Mouse (Mus musculus) layer of hippocampus, postnatal 36 days (tissue): ENCODE results near the gene Bmp7. TPM values are rescaled to one million over a fixed set of nuclear protein-coding genes. Genes with fewer than 3 reads are reported as not detected.
A peak's percentile ranks its signal among the peaks of the same experiment; 100 is the strongest.

Experiments
- DNase-seq, 2 experiments: peaks; one replicate each; pipeline ENCODE4 v3.0.0; 2022
- total RNA-seq, 2 experiments: library from RNA; stranded (reverse); gene quantifications; 2 replicates each; pipeline ENCODE4 v1.2.3; 2021

Gene Bmp7
- total RNA-seq, 2 experiments from 2014 or later: 3.6 to 6.2 TPM

DNA sequence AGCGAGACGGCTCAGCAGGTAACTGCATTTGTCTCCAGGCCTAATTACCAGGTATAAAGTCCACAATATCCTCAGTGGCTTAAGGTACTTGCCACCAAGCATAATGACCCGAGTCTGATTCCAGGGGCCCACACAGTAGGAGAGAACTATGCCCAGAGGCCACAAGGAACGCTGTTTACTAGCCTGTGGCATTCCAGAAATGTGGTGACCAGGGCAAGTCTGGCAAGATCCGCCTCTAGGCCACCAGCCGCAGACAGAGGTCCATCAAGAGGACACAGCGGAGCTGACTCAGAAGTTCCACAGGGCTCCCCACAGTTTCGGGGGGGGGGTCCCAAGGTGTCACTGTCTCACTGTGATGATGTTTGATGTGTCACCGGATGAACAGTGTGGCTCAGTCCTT, 34.0 kb downstream of the Bmp7 start:
- no peak for DNase-seq

GRCm38 (mm10) chr2:172905057-172905456, 35.1 kb downstream of the Bmp7 start:
- DNase-seq: no peak

- no peak for DNase-seq
Observed at GRCm38 (mm10) chr2:172904614-172905013, 35.5 kb downstream of the Bmp7 start.

GRCm38 (mm10) chr2:172903523-172903922, 36.6 kb downstream of the Bmp7 start:
- no peak for DNase-seq

- DNase-seq: no peak
Observed at GRCm38 (mm10) chr2:172900954-172901701, 39.0 kb downstream of the Bmp7 start.

DNA sequence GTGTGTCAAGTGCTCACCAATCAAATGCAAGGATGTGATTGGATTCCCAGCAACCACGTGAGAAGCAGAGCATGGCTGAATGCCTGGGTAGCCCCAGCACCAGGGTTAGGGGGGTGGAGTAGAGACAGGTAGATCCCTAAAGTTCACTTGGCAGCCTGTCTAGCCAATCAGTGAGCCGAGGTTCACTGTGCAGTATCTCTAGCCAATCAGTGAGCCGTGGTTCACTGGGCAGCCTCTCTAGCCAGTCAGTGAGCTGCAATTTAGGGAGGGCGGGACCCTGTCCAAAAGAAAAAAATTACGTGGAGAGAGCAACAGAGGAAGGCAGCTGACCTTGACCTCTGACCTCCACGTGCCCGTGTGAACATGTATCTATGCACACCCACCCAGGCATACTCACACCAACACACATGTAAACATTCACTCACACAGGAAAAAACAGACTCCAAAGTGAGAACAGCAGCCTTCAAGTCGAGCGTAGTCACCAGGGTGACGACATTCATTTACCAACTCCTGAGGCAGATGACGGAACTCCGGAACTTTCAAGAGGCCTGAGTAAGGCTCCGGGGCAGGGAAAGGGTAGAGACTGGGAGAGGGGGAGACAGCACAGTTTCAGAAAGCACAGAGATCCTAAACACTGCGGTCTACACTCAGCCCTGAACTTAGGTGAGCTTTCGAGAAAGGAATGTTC, 50.2 kb downstream of the Bmp7 start:
- no peak for DNase-seq

DNA sequence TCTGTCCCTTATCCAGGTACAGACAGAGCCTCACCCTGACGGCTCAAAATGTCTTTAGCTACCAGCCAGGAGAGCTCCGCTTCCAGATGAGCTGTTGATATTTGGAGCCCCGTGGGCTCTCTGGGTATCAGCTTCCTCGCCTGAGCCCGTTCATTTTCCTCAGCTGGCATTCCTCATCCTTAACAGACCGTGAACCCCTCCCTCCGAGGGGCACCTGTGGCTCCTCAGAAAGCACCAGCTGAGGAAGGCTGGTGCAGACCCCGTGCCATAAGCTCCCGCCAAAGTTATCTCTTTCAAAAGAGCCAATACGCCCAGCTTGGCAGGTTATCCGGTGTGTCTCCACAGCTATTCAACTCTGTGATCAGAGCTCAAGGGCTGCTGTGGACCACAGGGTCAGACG, 50.9 kb downstream of the Bmp7 start:
- no peak for DNase-seq

DNA sequence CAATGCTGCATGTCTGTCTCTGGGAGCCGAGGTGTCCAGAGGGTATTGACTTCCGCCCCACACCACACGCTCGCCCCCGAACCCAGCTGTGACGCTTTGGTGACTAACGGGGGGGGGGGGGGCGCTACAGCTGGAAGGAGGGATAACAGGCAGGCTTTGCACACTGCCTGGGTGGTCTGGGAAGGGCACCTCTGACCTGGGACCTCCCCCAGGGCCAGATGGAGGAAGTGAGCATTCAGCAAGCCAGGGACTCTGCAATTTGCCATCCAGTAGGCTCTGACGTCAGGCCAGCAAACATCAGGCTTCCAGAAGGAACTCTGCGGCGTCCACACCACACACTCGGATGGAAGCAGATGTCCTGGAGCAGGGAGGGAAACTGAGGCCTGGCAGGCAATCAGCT, 52.0 kb downstream of the Bmp7 start:
- DNase-seq: no peak

GRCm38 (mm10) chr2:172885861-172886260, 54.3 kb downstream of the Bmp7 start:
- no peak for DNase-seq

GRCm38 (mm10) chr2:172884584-172884983, 55.5 kb downstream of the Bmp7 start:
- no peak for DNase-seq

- no peak for DNase-seq
Observed at GRCm38 (mm10) chr2:172875201-172875600, 64.9 kb downstream of the Bmp7 start.

DNA sequence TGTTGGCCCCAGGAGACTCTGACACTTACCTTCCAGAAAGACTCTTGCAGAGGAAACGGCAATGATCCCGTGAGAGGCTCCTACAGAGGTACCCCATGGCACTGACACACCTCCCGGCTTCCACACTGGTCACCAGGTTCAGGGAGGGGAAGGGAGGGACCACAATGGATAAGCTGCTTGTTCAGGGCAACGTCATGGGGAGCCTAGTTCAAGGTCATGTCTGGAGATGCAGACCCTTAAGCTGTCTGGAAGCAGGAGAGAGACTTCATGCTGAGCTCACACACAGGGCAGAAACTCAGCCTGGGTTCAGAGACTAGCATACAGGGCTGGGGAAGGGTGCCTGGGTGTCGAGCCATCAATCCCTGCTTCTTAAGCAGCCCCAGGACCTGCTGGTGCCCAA, 73.8 kb downstream of the Bmp7 start:
- DNase-seq: no peak

DNA sequence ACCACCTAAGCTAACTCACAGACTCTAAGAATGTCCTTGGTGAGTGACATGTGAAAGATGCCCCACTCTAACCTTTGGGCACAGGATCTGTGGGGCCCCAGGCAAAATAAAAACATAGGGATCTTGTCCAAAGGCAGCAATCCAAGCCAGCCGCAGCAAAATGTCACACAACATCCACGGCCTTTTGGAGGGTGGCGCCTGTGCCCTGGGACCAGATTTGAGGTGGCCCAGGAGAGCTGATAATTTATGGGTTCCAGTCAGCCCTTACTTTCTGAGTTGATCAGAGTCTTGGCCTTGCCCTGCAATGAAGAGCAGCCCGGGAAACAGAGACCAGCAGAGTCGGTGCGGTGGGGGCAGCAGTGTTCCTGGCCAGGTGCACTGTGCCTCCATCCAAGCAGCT, 75.0 kb downstream of the Bmp7 start:
- no peak for DNase-seq

DNA sequence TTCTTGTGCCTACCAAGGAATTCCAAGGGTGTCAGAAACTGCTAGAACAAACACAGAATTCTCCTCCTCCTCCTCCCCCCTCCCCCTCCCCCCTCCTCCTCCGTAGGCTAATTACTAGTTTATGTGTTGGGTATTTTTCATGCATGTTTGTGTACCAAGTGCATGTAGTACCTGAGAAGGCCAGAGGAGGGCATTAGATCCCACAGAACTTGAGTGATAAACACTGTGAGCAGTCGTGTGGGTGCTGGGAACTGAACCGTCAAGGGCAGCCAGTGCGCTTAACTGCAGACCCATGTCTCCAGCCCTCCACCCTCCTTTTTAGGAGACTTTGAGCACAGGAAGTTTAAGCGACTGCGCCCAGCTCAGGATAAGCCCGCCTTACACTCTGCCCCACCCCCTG, 75.6 kb downstream of the Bmp7 start:
- no peak for DNase-seq

DNA sequence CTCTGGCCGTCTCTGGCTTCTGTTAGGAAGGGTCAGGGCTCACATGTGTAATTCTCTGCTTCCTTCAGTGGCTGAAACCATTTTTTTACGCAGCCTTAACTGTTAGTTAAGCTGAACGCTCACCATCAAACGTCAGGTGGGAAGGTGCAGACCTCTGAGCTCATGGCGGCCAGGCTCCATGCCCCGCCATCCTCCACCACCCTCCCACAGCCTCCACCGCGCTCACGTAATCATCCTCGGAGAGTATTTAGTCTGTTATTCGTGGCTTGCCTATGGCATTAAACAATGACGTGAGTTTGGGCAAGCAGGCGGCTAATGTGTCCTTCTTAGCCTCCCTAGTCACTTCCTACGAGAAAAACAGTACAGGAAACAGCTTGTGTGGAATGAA, 76.7 kb downstream of the Bmp7 start:
- DNase-seq: no peak

- DNase-seq: peak; percentile 43 to 48
Observed at GRCm38 (mm10) chr2:172862850-172863468, 77.2 kb downstream of the Bmp7 start.

GRCm38 (mm10) chr2:172862424-172862823, 77.7 kb downstream of the Bmp7 start:
- DNase-seq: no peak

GRCm38 (mm10) chr2:172861590-172861989, 78.5 kb downstream of the Bmp7 start:
- DNase-seq: no peak

GRCm38 (mm10) chr2:172860593-172860992, 79.5 kb downstream of the Bmp7 start:
- DNase-seq: no peak

DNA sequence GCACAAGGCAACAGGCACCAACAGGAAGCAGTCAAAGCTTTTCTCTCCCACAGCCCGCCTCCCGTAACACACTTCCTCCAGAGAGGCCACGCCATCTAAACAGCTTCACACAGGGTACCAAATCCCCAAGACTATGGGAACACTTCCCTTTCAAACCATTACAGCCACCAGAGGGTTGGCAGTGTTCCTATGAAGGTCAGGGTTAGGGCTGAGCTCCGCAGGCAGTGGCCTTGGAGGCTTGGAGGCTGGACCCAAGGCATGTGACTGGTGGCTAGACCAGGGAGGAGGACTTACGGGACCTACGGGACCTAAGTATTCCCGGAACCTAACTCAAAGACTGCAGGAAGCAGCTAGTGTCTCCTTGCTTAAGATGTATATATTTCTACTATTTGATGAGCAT, 80.0 kb downstream of the Bmp7 start:
- DNase-seq: no peak

GRCm38 (mm10) chr2:172857048-172857447, 83.1 kb downstream of the Bmp7 start:
- DNase-seq: no peak

- no peak for DNase-seq
Observed at GRCm38 (mm10) chr2:172856549-172856948, 83.6 kb downstream of the Bmp7 start.

DNA sequence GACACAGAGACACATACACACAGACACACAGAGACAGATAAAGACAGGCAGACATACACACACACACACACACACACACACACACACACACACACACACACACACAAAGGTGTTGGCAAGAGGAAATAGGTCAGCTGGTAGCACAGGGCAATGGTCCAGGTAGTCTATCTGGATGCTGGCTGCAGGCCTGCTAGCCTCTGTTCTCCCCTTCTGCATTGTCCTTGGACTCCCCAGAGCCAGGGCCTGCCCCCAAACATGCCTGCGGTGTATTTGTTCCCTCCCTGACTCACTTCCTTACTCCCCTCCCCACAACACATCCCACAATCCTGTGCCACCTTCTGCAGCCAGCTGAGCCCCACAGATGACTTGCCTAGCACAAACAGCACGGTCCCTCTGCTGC, 86.0 kb downstream of the Bmp7 start:
- no peak for DNase-seq

DNA sequence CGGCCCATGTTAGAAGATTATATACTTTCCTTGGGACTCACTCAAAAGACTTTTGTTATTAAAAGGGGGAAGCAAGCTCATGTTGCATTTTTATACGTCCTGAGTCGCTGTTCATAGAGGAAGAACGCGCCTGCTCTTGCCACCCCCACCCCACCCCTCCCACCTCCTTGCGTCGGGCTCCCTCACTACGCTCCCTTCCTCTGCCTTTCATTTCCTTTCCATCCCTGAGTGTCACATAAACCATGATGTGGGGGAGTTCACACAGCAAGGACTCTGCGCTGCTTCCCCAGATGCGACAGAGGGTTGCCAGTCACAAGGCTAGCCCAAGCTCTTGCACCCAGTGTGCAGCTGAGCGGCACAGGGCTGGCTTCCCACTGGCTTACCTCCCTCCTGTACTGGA, 88.3 kb downstream of the Bmp7 start:
- no peak for DNase-seq
